Mouse (Mus musculus) ES-Bruce4 (cell line): ENCODE data around the gene Atp6v0c. TPM values are rescaled to one million over a fixed set of nuclear protein-coding genes. Genes with fewer than 3 reads are reported as not detected.
"Not testable (repeated sequence)": the region's sequence is repeated elsewhere in the genome, so short reads cannot be mapped to it uniquely, and the experiment has no call there.

Source experiments
- H3K27ac ChIP-seq: 2 replicates; pipeline ENCODE4 v1.5.1; 2012; ENCODE audit warnings: low read length, inconsistent platforms; ENCODE audit not compliant: insufficient read depth
- H3K27me3 ChIP-seq: 2 replicates; pipeline ENCODE4 v1.6.1; 2012; ENCODE audit warnings: mild to moderate bottlenecking, low read length, inconsistent platforms; ENCODE audit not compliant: control insufficient read depth, poor library complexity, insufficient read depth, severe bottlenecking
- H3K36me3 ChIP-seq: 2 replicates; pipeline ENCODE4 v1.6.1; 2012; ENCODE audit warnings: inconsistent platforms, mild to moderate bottlenecking, low read length, moderate library complexity; ENCODE audit not compliant: control insufficient read depth, poor library complexity, insufficient read depth, severe bottlenecking
- H3K4me1 ChIP-seq: one replicate; pipeline ENCODE4 v1.8.1; 2011; ENCODE audit warnings: low read length; ENCODE audit not compliant: control insufficient read depth, insufficient read depth
- H3K4me3 ChIP-seq: 2 replicates; pipeline ENCODE4 v1.5.1; 2011; ENCODE audit warnings: low read depth, mild to moderate bottlenecking, low read length
- H3K9ac ChIP-seq: 2 replicates; pipeline ENCODE4 v1.6.1; 2012; ENCODE audit warnings: low read depth, mild to moderate bottlenecking, inconsistent platforms; ENCODE audit not compliant: poor library complexity, severe bottlenecking
- H3K9me3 ChIP-seq: replicated peaks from 2 replicates; pipeline ENCODE4 v1.6.1; 2012; ENCODE audit warnings: mild to moderate bottlenecking, low read length, inconsistent platforms; ENCODE audit not compliant: control insufficient read depth, poor library complexity, insufficient read depth, severe bottlenecking
- CTCF ChIP-seq: IDR thresholded peaks from one replicate; pipeline ENCODE4 v1.8.1; 2011; ENCODE audit warnings: low read depth, low read length
- EP300 ChIP-seq: IDR thresholded peaks from 2 replicates; pipeline ENCODE4 v1.6.1; 2011; ENCODE audit warnings: low read depth, low read length; ENCODE audit not compliant: insufficient read depth
- POLR2A ChIP-seq: IDR thresholded peaks from one replicate; pipeline ENCODE4 v1.8.1; 2011; ENCODE audit warnings: low read length; ENCODE audit not compliant: insufficient read depth
- polyA plus RNA-seq: library from polyadenylated mRNA; stranded (reverse); fragments of >200 nt; gene quantifications from 2 replicates; pipeline ENCODE4 v1.2.4, GENCODE M21; 2011; ENCODE audit warnings: low read depth; ENCODE audit not compliant: missing spikeins, insufficient read depth, insufficient read length

Atp6v0c gene
- polyA plus RNA-seq, 1 experiment = 254 TPM

DNA sequence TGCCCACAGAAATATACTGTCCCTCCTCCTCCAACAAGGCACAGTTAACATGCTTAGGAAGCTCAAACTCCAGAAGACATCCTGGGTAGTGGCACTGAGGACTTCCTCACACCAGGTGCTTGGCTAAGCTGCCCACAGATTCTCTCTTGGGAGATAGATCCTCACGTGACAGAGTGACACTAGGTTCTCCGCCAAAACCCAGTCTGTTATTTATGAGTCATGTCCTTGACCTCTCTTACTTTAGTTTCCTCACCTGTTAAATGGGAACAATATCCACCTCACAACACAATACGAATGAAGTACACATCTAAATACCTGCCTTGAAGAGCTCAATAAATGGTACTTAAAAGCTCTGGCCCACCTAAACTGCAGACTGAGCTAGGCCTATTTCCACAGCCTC, 30.2 kb downstream of the Atp6v0c start:
- Histone ChIP-seq H3K27ac (no peak overlapping the region), H3K9me3 (no peaks in the 10 kb centered on the region), H3K9ac (no peak overlapping the region), H3K27me3 (no peaks in the 10 kb centered on the region), H3K4me3 (no peak overlapping the region), H3K4me1 (no peaks in the 10 kb centered on the region), H3K36me3 (no peaks in the 10 kb centered on the region)
- no peak for TF ChIP-seq POLR2A
- no peak for TF ChIP-seq CTCF
- no peak for TF ChIP-seq EP300

GRCm38 (mm10) chr17:24137226-24137880, 32.1 kb downstream of the Atp6v0c start:
- H3K36me3 ChIP-seq = no peaks in the 10 kb centered on the region
- no peak overlapping the region for H3K27ac ChIP-seq
- H3K27me3 ChIP-seq = no peaks in the 10 kb centered on the region
- H3K9me3 ChIP-seq = no peaks in the 10 kb centered on the region
- TF ChIP-seq POLR2A (no peak), EP300 (no peak), CTCF (no peak)
- no peak overlapping the region for H3K9ac ChIP-seq
- no peak overlapping the region for H3K4me3 ChIP-seq
- no peaks in the 10 kb centered on the region for H3K4me1 ChIP-seq

DNA sequence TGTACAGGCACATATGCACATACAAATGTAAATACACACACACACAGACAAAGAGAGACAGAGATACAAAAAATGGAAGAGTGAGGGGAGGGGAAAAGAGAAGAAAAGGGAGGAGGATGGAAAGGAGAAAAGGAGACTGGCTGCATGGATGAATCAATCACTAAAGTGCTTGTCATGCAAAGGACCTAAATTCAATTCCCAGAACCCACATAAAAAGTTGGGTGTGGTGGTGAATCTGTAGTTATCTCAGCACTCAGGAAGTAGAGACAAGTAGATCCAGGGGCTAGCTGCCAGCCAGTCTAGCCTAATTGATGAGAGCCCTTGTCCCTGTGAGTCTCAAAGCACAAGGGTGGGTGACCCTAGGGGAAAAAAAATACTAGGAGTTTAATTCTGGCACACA, 35.4 kb downstream of the Atp6v0c start:
- H3K36me3 ChIP-seq = no peaks in the 10 kb centered on the region
- H3K27me3 ChIP-seq = no peaks in the 10 kb centered on the region
- H3K4me1 ChIP-seq = peaks cover 6% of the 10 kb centered on the region
- H3K4me3 ChIP-seq = no peak overlapping the region
- TF ChIP-seq CTCF = no peak
- TF ChIP-seq EP300 = no peak
- TF ChIP-seq POLR2A = no peak
- H3K9ac ChIP-seq = no peak overlapping the region
- peak overlapping the region; percentile 91 for H3K27ac ChIP-seq
- no peaks in the 10 kb centered on the region for H3K9me3 ChIP-seq

DNA sequence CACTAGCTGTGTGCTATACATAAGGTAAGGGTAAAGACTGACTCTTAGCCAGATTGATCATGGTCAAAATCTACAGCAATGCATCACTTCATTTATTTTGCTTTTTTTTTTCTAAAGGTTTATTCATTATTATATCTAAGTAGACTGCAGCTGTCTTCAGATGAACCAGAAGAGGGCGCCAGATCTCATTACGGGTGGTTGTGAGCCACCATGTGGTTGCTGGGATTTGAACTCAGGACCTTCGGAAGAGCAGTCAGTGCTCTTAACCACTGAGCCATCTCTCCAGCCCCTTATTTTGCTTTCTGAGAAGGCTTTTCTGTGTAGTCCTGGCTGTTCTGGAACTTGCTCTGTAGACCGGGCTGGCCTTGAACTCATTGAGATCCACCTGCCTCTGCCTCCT, 36.6 kb downstream of the Atp6v0c start:
- H3K9ac ChIP-seq, H3K4me1 ChIP-seq, H3K36me3 ChIP-seq, H3K27me3 ChIP-seq, H3K27ac ChIP-seq, H3K9me3 ChIP-seq, H3K4me3 ChIP-seq: not testable (repeated sequence)
- peak; percentile 4 for TF ChIP-seq CTCF

- peaks cover 6% of the 10 kb centered on the region for H3K4me1 ChIP-seq
- no peaks in the 10 kb centered on the region for H3K9me3 ChIP-seq
- H3K36me3 ChIP-seq = no peaks in the 10 kb centered on the region
- no peak overlapping the region for H3K9ac ChIP-seq
- H3K27me3 ChIP-seq = no peaks in the 10 kb centered on the region
- no peak overlapping the region for H3K4me3 ChIP-seq
- H3K27ac ChIP-seq = no peak overlapping the region
- TF ChIP-seq CTCF (peak; percentile 57), EP300 (no peak), POLR2A (no peak)
These were observed 37.9 kb downstream of the Atp6v0c start for GRCm38 (mm10) chr17:24131570-24131969.

GRCm38 (mm10) chr17:24129246-24129645, 40.3 kb downstream of the Atp6v0c start:
- not testable (repeated sequence) for H3K9ac ChIP-seq, H3K36me3 ChIP-seq, H3K9me3 ChIP-seq, H3K4me1 ChIP-seq, H3K27ac ChIP-seq, H3K4me3 ChIP-seq, H3K27me3 ChIP-seq
